Mouse (Mus musculus) brain, adult 2 months (tissue): ENCODE results near the gene Arl6ip4.

Source experiments
- DNase-seq: peaks from one replicate; pipeline ENCODE4 v3.0.0; 2011; ENCODE audit warnings: low read depth, low spot score

Arl6ip4 gene

DNA sequence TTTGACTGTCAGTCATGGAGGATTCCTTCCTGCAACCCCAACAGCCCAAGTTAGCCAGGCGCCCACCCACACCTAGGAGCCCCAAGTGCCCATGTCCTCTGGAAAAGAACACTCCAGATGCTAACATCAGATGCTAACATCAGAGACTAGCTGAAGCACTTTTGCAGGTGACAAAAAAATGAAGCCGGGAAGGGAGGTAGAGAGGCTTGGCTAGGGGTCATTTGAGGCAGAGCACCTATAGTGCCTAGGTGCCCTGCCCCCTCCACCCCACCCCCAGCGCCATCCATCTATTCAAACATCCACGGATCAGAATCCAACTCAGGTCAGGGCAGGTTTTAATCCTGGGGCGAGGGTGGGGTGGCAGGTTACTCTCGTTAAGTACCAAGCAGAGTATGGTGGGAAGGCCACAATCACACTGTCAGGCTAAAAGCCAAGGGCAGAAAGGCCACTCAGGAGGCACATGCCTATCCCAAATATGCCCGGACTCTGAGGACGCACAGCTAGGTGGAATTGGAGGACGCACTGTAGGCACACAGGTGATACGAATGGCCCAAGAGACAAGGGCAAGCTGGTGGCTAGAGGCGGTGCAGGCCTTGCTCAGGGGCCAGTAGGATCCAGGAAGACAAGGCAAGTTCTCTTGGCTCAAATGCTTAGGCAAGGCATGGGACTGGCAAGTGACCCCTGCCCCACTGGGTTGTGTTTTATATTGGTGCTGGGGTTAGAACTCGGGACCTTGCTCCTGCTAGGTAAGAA, 21.9 kb upstream of the Arl6ip4 start:
- DNase-seq: no peak

DNA sequence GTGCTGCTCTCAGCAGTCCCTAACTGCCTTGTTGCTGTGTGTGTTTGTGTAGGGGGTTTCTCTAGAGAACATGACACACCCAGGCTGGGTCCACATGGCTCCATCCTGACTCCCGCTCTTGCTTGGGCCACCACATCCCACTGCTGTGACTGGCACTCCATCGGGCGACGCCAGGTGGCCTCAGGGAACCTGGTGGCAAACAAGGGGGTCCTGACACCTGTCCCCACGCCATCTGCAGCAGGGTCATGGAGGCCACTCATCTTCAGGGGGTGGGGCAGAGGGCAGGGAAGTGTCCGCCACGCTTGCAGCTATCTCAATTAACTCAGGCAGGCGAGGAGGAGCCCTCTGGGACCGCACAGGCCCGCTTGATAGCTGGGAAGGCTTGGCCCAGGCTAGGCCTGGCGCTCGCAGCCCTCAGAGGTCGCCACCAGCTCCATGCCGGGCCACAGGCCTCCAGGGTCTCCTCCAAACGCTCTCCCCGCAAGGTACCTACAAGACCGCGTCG, 20.8 kb upstream of the Arl6ip4 start:
- peak; percentile 46 for DNase-seq

DNA sequence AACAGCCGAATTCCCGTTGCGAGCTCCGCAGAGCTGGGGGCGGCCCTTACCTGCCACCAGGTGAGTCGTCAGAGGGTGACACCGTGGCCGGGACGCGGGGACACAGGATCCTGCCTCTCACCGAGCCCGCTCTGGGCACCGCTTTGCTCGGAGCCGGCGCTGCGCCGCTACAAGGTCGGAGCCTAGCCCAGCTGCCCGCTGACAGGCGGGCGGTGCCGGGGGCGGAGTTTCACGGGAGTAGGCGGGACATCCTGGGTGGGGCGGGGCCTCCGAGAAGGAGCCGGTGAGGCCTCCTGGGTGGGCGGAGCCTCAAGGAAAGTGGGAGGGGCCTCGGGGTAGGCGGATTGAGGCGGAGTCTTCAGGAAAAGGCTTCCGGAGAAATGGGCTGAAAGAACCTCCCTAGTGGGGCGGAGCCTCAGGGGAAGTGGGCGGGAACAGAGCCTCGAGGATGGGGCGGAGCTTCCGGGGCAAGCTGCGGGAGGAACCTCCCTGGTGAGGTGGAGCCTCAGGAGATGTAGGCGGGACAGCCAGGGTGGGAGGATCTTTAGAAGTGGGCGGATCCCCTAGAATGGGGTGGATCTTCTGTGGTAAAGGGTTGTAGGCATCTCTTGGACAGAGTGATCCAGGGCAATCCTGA, 20.2 kb upstream of the Arl6ip4 start, which contains the start of gene Abcb9:
Gene Abcb9 (minus strand): TSS at position 203 of the 637 bp plus-strand sequence.
- peak; percentile 98 for DNase-seq

DNA sequence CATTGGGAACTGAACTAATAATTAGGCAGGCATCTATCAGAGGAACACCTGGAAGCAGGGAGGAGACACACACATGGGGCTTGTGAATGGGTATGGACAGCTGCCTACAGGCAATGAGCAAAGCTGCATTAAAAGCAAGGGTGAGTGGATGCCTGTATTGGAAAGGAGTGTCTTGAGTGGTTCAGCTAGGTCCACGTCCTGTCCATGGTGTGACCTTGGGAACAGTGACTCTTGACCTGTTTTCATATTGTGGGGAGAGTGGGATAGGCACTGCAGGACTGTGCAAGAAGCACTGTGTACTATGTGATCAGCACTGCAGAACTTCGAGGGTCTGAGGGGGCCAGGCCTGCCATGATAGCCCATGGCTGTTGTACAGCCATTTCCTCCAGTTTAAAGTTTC, 17.0 kb upstream of the Arl6ip4 start:
- no peak for DNase-seq

DNA sequence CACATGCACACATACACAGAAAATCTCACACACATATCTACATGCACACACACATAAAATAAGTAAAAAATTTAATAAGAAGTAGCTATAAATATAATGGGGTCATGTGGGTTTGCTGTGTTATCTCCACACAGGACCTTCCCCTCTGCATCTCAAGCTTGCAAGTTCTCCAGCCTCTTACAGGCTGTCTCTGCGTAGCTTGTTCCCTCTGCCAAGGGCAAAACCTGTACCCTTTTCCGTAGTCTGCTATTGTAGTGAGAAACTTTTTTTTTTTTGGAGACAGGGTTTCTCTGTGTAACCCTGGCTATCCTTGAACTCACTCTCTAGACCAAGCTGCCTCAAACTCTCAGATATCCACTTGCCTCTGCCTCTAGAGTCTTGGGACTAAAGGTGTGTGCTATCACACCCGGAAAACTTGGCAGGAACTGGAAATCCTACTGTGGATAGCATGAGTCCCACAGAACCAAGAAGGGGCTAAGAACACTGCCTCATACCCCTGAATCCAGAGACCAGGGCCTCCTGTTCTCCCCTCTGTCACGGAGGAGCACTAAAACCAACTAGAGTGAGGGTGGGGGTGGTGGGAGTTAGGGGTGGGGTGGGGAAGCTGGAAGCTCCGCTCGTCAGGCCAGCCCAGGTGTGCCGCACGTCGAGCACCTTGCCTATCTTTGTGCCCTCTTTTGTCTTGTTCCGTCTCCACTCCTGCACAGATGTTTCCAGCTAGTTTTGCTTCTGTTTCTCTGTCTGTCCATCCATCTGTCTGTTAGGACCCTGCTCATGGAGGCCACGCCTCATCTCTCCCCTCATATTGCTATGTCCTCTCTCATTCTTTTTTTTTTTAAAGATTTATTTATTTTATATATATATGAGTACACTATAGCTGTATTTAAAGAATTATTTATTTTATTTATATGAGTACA, 15.5 kb upstream of the Arl6ip4 start:
- no peak for DNase-seq

DNA sequence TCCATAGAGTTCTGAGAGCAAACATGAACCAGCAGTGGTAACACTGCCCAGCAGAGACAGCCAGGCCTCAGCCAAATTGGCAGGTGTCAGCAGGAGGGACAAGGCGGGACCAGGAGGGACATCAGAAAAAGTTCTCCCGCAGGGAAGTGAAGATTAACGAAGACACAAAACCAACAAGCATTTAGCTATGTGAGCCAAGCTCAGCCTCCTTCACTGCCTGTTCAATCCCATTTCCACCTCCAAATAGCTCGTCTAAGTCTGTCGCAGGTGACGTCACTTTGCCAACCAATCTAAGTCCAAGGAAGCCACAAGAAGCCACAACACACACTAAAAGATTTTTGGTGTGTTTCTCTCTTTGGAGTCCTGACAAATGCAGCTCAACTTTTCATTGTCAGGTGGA, 13.6 kb upstream of the Arl6ip4 start:
- no peak for DNase-seq

DNA sequence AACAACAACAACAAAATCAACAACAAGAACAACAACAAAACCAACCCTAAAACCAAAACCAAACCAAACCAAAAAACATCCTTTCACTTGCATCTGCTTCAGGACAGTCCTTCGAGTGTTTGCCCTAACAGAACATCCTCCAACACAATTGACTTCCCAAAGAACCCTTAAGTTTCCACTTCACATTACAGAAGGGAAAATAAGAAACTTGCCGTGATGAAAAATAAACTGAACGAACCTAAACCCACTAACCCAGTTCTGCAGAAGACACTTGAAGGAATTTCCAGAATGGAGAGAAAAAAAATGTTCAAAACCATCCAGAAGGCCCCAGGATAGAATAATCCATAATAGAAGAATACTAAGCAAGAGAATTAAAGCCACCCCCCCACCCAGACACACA, 12.9 kb upstream of the Arl6ip4 start:
- DNase-seq: no peak

DNA sequence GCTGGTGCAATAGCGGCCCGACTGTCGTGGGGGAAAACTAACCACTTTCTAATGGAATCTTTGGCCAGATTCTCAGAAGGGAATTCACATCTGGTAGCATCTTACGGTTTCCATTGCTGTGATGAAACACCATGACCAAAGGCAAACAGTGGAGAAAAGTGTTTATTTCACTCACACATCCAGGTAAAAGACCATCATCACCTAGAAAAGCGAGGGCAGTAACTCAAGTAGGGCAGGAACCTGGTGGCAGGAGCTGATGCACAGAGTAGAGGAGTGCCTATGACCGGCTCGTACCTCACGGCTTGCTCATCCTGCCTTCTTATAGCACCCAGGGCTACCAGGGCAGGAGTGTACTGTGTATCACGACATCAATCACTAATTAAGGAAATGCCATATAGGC, 12.3 kb upstream of the Arl6ip4 start:
- no peak for DNase-seq

DNA sequence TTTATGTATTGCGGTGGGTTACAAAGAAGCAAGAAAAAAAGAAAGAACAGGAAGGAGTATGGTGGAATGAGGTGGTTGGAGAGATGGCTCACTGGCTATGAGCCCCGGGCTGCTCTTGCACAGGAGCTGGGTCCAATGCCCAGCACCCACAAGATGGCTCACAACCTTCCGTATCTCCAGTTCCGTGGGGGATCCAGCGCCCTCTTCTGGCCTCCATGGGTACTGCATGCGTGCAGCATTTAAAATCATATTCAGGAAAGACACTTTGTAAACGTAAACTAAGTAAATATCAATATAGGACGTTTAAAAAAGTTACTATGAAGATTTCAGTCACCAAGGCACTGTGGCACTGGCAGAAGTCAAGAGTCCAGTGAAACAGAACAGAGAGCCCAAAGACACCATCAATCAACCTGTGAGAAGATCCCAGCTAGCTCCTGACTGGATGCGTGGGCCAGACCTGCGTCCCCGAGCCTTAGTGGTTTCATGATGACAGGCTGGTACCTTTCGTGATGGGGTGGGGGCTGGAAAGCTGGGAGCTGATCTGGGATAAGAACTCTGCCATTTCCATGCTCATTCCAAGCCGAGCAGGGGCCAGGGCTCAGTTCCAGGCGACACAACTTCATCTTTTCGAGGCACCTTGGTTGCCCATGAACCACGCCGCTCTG, 4.7 kb upstream of the Arl6ip4 start:
- peak; percentile 57 for DNase-seq

DNA sequence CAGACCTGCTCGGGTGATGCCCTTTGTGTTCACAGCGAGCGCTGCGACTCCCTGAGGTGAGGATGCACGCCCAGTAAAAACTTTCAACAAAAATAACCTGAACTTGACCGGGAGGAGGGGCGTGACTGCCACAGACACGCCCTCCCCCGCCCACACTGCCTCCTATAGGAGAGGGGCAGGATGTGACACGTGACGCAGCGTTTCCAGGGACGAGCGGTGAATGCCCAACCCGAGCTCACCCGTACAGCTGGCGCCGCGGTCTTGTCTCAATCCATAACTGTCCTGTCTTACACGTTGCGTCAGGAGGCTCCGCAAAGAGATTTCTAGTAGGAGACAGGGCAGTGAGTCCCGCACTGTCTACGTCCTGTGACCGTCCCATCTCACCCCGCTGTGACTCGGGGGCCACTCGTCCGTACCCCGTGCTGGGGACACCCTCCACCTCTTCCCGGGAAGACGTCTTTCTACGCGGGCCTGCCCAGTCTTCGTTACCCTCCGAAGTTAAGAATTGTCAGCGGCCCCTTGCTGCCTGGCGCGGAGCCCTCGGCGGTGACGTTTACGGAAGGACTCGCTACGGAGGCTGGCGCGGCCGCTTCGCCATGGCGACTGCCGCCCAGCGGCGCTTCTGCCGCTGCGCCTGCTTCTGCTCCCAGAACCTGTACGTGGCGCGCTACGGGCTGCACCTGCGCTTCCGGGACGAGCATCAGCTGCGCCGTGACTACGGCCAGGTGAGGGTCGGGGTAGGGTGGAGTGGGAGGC, 4.0 kb upstream of the Arl6ip4 start, which contains the start of gene Ogfod2:
Gene Ogfod2 (plus strand): TSS at position 556 of the 756 bp plus-strand sequence.
- DNase-seq: peak; percentile 99

DNA sequence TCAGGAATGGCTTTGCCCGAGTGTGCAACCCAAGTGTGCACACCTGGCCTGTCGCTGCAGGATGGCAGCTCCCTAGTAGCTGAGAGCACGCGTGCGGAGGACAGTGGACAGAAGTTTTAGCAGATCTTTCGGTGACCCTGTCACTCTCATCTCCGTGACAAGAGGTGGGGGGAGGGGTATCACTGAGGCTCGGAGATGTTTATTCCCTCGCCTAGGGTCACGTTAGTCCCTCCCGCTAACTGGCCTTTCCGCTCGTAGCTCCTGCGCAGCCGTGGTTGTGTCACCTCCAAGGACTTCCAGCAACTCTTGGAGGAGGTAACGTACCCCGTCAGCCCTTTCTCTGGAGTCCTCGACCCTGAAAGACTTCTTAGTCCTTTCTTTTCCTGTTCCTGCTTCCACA, 3.4 kb upstream of the Arl6ip4 start:
- peak; percentile 57 for DNase-seq

DNA sequence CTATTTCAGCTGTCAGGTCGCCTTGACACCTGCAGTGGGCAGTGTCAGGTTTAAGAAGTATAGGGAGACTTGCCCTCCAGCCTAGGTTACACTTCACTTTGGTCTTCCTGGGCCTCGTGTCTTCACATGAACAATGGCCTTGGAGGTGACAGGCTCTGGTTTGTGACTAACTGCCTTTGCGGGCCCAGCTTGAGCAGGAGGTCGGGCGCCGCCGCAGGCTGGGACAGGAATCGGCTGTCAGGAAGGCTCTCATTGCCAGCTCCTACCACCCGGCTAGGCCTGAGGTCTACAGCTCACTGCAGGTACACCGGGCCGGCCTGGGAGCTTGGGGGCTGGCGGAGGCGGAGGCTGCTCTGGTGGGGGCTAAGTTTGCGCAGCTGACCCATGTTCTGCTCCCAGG, 2.9 kb upstream of the Arl6ip4 start:
- DNase-seq: peak; percentile 87

DNA sequence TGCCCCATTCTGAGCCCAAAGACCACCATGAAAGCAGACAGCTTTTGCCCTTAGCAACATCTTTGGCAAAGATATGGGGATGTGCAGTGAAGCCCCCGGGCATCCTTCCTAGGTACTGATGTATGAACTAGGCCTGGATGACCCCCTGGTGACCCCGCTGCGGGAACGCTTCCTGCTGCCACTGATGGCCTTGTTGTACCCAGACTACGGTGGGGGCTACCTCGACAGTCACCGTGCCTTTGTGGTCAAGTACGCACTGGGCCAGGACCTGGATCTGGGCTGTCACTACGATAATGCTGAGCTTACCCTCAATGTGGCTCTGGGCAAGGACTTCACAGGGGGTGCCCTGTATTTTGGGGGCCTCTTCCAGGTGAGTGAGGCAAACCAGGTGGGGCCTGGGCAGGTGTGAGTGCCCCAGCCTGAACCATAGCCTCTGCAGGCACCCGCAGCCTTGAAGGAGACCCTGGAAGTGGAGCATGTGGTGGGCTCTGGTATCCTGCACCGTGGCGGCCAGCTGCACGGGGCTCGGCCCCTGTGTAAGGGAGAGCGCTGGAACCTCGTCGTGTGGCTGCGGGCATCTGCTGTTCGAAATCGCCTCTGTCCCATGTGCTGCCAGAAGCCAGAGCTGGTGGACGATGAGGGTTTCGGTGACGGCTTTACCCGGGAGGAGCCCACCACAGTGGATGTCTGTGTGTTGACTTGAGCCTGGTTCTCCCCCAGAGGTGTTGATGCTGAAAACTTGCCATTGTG, 1.4 kb upstream of the Arl6ip4 start:
- DNase-seq: no peak

DNA sequence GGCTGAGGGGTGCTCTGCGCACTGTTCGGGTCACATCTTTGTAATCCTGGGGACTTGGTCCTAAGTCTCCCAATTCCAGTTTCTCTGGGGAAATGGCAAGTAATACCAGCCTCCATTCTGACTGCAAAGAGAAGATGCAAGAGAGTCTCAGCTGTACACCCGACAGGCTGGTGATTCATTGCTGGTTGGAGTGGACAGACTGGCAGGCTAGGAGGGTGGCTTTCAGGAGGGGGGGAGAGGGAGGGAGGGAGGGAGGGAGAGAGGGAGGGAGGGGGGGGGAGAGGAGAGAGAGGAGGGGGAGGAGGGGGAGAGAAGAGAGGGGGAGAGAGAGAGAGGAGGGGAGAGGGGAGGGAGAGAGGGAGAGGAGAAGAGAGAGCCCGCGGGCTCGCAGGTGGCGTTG, 358 bp upstream of the Arl6ip4 start:
- peak; percentile 66 for DNase-seq

DNA sequence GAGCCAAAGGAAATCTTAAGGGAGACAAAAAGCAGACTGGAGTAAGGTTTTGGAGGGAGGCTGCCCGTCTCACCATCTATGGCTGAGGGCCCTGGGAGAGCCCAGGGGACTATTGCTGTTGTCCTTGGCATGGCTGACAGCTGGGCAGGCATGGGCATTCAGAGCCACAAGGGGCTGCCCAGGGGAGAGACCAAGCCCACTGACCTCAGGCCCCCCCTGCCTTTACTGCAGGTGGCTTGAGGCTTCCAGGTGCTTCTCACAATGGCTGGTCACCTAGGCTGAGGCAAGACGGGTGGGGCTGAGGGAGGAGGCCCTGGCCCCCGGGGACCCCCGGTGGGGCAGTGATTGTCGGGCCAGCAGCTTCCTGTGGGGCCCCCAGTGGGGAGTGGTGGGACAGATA, 3.3 kb downstream of the Arl6ip4 start:
- no peak for DNase-seq

DNA sequence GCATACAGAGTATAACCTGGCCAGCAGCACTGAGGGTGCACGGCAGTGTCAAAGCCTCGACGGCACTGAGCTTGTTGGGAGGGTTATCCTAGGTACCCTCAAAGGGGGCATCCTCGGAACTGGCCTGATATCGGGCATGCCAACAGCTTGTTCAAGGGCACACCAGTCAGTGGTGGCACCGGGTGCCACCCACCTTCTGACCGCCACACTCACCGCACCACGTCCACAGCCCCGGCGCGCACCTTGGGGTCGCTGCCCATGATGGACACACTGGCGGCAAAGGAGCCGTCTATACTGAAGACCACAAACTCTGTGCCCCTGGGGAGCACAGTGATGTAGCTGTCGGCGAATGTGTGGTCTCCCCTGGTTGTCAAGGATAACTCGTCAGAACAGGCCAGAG, 6.5 kb downstream of the Arl6ip4 start:
- no peak for DNase-seq

DNA sequence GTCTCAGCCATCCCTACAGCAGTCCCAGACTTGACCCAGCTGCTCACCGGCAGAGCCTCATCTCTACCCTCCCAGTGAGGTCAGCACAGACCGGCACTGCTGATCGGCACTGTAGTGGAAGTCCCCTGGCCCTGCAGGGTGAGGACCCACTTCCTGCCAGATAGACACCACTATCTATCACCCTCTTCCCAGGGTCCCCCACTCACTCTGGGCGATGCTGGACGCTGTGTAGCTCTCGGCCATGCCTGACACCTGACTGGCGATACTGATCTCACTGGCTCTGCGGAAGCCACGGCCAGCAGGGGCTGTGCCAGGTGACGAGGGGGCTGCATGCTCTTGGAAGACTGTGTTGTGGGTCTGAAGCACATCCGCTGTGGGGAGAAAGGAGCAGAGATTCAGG, 9.2 kb downstream of the Arl6ip4 start:
- DNase-seq: no peak

DNA sequence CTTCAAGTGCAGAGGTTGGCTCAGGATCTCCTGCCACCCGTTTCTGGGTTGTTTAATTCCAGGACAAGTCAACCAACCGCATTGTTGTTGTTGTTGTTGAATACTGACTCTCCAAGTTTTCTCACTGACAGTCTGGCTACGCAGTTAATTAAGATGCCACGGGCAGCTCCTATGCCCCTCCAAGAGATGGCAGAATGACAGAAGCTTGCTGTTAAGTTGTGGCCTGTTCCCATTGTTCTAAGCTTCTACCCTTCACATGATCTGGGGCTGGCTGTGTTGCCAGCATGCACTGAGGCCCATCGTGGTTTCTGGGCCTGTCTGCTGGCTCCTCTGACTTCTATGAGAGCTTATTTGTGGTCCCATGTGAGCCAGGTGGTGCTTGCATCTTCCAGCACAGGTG, 18.4 kb downstream of the Arl6ip4 start:
- no peak for DNase-seq

DNA sequence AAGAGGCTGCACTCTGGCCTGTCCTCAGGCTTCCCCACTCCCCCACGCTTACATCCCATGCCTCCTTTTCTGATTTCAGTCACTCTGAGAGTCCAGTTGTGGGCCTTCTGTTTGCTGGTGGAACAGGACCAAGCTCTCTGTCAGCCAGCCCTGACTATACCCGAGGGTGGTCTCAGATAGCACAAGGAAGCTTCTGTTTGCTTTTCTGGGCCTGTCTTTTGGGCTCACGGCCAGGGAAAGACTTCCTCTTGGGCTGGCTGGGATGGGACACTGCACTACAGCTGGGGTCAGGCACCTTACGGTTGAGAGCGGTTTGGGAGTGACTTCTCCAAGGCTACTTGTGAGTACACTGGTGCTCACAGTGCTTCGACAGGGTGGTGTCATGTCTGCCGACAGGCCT, 22.2 kb downstream of the Arl6ip4 start:
- DNase-seq: no peak

DNA sequence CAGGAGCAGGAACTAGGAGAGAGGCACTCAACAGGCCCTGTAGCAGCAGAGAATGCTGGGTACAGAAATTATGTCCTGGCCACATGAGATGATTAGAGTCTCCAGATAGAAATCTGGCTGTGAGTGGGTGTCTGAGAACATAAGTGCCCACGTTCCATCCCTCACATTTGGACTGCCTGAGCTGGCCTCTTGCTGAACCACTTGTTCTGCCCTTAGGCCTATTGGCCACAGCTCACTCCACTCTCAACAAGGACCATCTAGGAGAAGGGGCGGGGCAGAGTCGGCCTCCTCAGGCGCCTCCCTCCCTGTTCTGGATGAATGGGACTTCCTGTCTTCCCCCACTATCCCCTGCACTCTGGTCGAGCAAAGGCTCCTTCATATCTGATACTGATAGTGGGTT, 33.1 kb downstream of the Arl6ip4 start:
- no peak for DNase-seq
